Mouse (Mus musculus) neutrophil, adult 59 days (primary cell): ENCODE measurements around the gene Tmem63a. TPM values are rescaled to one million over a fixed set of nuclear protein-coding genes. Genes with fewer than 3 reads are reported as not detected.

ENCODE experiments used
- total RNA-seq, 2 experiments: library from RNA; stranded (reverse); gene quantifications; 1 replicate in 1 of 2; 2 replicates in 1 of 2; pipeline ENCODE4 v1.2.4; 2023

The Tmem63a gene
- total RNA-seq = 10 to 100 TPM; 66.0 to 69.7 TPM

GRCm38 (mm10) chr1:180942166-180943031 is at the start of gene Tmem63a:
Gene Tmem63a (plus strand): TSS chr1:180942344.

GRCm38 (mm10) chr1:180892808-180893207 is 49.3 kb upstream of the Tmem63a start, which contains the start of gene Lefty2:
Gene Lefty2 (plus strand): TSS chr1:180893108.

GRCm38 (mm10) chr1:180904039-180904814 is 37.9 kb upstream of the Tmem63a start, which contains the start of gene Pycr2:
Gene Pycr2 (plus strand): TSS chr1:180904293.

GRCm38 (mm10) chr1:180934467-180935419 is 7.4 kb upstream of the Tmem63a start, which contains the start of gene Lefty1:
Gene Lefty1 (plus strand): TSS chr1:180935022.

GRCm38 (mm10) chr1:181020756-181021487 is 78.8 kb downstream of the Tmem63a start, which contains the start of gene Ephx1:
Gene Ephx1 (minus strand): TSS chr1:181020904.

Other genes with a start within 250 kb of the Tmem63a start
- gene Mixl1, start 245.3 kb upstream of the Tmem63a start, total RNA-seq = not detected
- gene Acbd3, start 216.3 kb upstream of the Tmem63a start, total RNA-seq = 10 to 100 TPM; 29.1 to 31.8 TPM
- 1,000 to 10,000 TPM; 1,595 to 1,745 TPM for gene H3f3a, start 128.4 kb upstream of the Tmem63a start, total RNA-seq
- gene Sde2, start 91.2 kb upstream of the Tmem63a start, total RNA-seq = 10 to 100 TPM; 59.2 to 61.2 TPM
- gene Lefty2, start 49.2 kb upstream of the Tmem63a start, total RNA-seq = not detected
- 10 to 100 TPM; 16.5 to 17.3 TPM for gene Pycr2, start 38.1 kb upstream of the Tmem63a start, total RNA-seq
- under 1 TPM; 0.42 to 0.49 TPM for gene Lefty1, start 7.3 kb upstream of the Tmem63a start, total RNA-seq
- 1 to 10 TPM in 1 of 2 experiments, under 1 TPM in 1; 0.84 to 1.7 TPM for gene Ephx1, start 78.6 kb downstream of the Tmem63a start, total RNA-seq
- not detected for gene 9130409I23Rik, start 108.9 kb downstream of the Tmem63a start, total RNA-seq
- 10 to 100 TPM in 1 of 2 experiments, 1 to 10 TPM in 1; 8.9 to 12.2 TPM for gene Nvl, start 201.9 kb downstream of the Tmem63a start, total RNA-seq
- gene Cnih4, start 202.3 kb downstream of the Tmem63a start, total RNA-seq = 10 to 100 TPM; 31.0 to 39.6 TPM